Mouse (Mus musculus) heart, postnatal 0 days (tissue): ENCODE measurements around the gene Lrp1. TPM values are rescaled to one million over a fixed set of nuclear protein-coding genes. Genes with fewer than 3 reads are reported as not detected.

Experiments used
- ATAC-seq: fragments of 200-750 bp; cut with Nextera tagmentation; 2 replicates; pipeline ENCODE4 v1.8.0; 2017; ENCODE audit warnings: low read depth, moderate number of reproducible peaks, moderate library complexity; ENCODE audit not compliant: insufficient read depth
- DNase-seq: peaks from one replicate; pipeline ENCODE4 v3.0.0-alpha.2; 2016; ENCODE audit warnings: low spot score
- H3K27ac ChIP-seq: fragments of 300-500 bp; sonication (generic); 2 replicates; pipeline ENCODE4 v1.5.1; 2014; ENCODE audit warnings: low read depth, mild to moderate bottlenecking
- H3K27me3 ChIP-seq: fragments of 300-500 bp; sonication (generic); 2 replicates; pipeline ENCODE4 v1.6.1; 2014; ENCODE audit warnings: low read length, mixed read lengths; ENCODE audit not compliant: control insufficient read depth, insufficient read depth
- H3K36me3 ChIP-seq: fragments of 300-500 bp; sonication (generic); replicated peaks from 2 replicates; pipeline ENCODE4 v1.6.1; 2014; ENCODE audit warnings: low read length, mixed read lengths; ENCODE audit not compliant: control insufficient read depth, insufficient read depth
- H3K4me1 ChIP-seq: fragments of 300-500 bp; sonication (generic); 2 replicates; pipeline ENCODE4 v1.6.1; 2014; ENCODE audit warnings: antibody characterized with exemption; ENCODE audit not compliant: control insufficient read depth, insufficient read depth
- H3K4me2 ChIP-seq: fragments of 300-500 bp; sonication (generic); 2 replicates; pipeline ENCODE4 v1.6.1; 2014; ENCODE audit warnings: low read depth, mild to moderate bottlenecking, low read length, moderate library complexity
- H3K4me3 ChIP-seq: fragments of 300-500 bp; sonication (generic); 2 replicates; pipeline ENCODE4 v1.5.1; 2014; ENCODE audit warnings: low read depth, low read length
- H3K9ac ChIP-seq: fragments of 300-500 bp; sonication (generic); replicated peaks from 2 replicates; pipeline ENCODE4 v1.6.1; 2014; ENCODE audit warnings: low read depth, low read length, mixed read lengths
- H3K9me3 ChIP-seq: fragments of 300-500 bp; sonication (generic); replicated peaks from 2 replicates; pipeline ENCODE4 v1.6.1; 2016; ENCODE audit warnings: low read length; ENCODE audit not compliant: control insufficient read depth
- CTCF ChIP-seq: IDR thresholded peaks from 2 replicates; pipeline ENCODE4 v1.5.1; 2016; ENCODE audit warnings: antibody characterized with exemption, control low read depth, low read depth
- EP300 ChIP-seq: IDR thresholded peaks from 2 replicates; pipeline ENCODE4 v1.6.1; 2016; ENCODE audit warnings: antibody characterized with exemption, low read depth
- WGBS: fragments of 180-500 bp; shearing (Covaris S2); extraction: QIAGEN DNeasy Blood & Tissue Kit; methylation state at CpG from one replicate; pipeline ENCODE4 v1.1.7; 2014; 5-methylcytosine and 5-hydroxymethylcytosine counted together
- polyA plus RNA-seq: library from polyadenylated mRNA; unstranded; fragments of >200 nt; fragmentation: Nextera tagmentation; extraction: Ambion mirVana; gene quantifications from 2 replicates; pipeline ENCODE4 v1.2.1, GENCODE M21; 2015
- total RNA-seq: library from RNA; depleted of rRNA; stranded (reverse); fragments of >200 nt; gene quantifications from 2 replicates; pipeline ENCODE4 v1.2.3, GENCODE M21; 2014; ENCODE audit warnings: low replicate concordance

Lrp1 gene
- total and polyA plus RNA-seq, 2 experiments from 2014 or later = 15.7 to 65.9 TPM

GRCm38 (mm10) chr10:127513501-127514091, 107.4 kb downstream of the Lrp1 start:
- ATAC-seq (no peak), DNase-seq (no peak)
- Histone ChIP-seq H3K4me3 (peak overlapping the region; percentile 32), H3K4me1 (peaks cover 36% of the 10 kb centered on the region), H3K27ac (no peak overlapping the region), H3K9ac (no peak overlapping the region), H3K27me3 (peaks cover 56% of the 10 kb centered on the region), H3K36me3 (peaks cover 11% of the 10 kb centered on the region), H3K9me3 (no peaks in the 10 kb centered on the region), H3K4me2 (peak overlapping the region; percentile 65)
- TF ChIP-seq EP300 (no peak), CTCF (no peak)
- WGBS = 3% methylated on average over 16 of the region's 16 CpGs

- under 1% methylated on average over 27 of the region's 27 CpGs for WGBS
- Histone ChIP-seq H3K4me3 (peak overlapping the region; percentile 47), H3K27ac (no peak overlapping the region), H3K27me3 (peaks cover 62% of the 10 kb centered on the region), H3K36me3 (peaks cover 3% of the 10 kb centered on the region; the same call in 1 of the 2 replicates), H3K9me3 (no peaks in the 10 kb centered on the region), H3K9ac (no peak overlapping the region), H3K4me1 (peaks cover 36% of the 10 kb centered on the region), H3K4me2 (peak overlapping the region; percentile 65)
- ATAC-seq = peak; percentile 68
- peak; percentile 100 for TF ChIP-seq CTCF
- no peak for TF ChIP-seq EP300
- DNase-seq = peak; percentile 82
These were observed 108.1 kb downstream of the Lrp1 start for GRCm38 (mm10) chr10:127512813-127513212.

- DNase-seq (no peak), ATAC-seq (no peak)
- Histone ChIP-seq H3K27me3 (peaks cover 67% of the 10 kb centered on the region), H3K9me3 (no peaks in the 10 kb centered on the region), H3K4me1 (peaks cover 34% of the 10 kb centered on the region), H3K36me3 (no peaks in the 10 kb centered on the region), H3K9ac (no peak overlapping the region), H3K4me2 (peak overlapping the region; percentile 65), H3K4me3 (peak overlapping the region; percentile 47), H3K27ac (no peak overlapping the region)
- TF ChIP-seq CTCF = no peak
- TF ChIP-seq EP300 = no peak
- 3% methylated on average over 7 of the region's 7 CpGs for WGBS
These were observed 108.7 kb downstream of the Lrp1 start for GRCm38 (mm10) chr10:127512307-127512666.

GRCm38 (mm10) chr10:127511634-127512306, 109.2 kb downstream of the Lrp1 start:
- TF ChIP-seq CTCF (peak; percentile 14; the same call in 1 of the 2 replicates), EP300 (no peak)
- Histone ChIP-seq H3K4me3 (peak overlapping the region; percentile 47), H3K36me3 (no peaks in the 10 kb centered on the region), H3K4me1 (peaks cover 29% of the 10 kb centered on the region), H3K9me3 (no peaks in the 10 kb centered on the region), H3K27ac (no peak overlapping the region), H3K4me2 (peak overlapping the region; percentile 65), H3K9ac (0 out of 2 replicates have a peak overlapping the region, but pooled peaks have one; percentile 12), H3K27me3 (peaks cover 68% of the 10 kb centered on the region)
- no peak for DNase-seq
- under 1% methylated on average over 46 of the region's 46 CpGs for WGBS
- no peak for ATAC-seq

GRCm38 (mm10) chr10:127510895-127511617, 109.9 kb downstream of the Lrp1 start:
- Histone ChIP-seq H3K9ac (no peak overlapping the region), H3K36me3 (no peaks in the 10 kb centered on the region), H3K4me3 (peak overlapping the region; percentile 47; the same call in 1 of the 2 replicates), H3K27me3 (peaks cover 68% of the 10 kb centered on the region), H3K9me3 (no peaks in the 10 kb centered on the region), H3K4me1 (peaks cover 22% of the 10 kb centered on the region), H3K27ac (no peak overlapping the region), H3K4me2 (peak overlapping the region; percentile 65)
- 16% methylated on average over 11 of the region's 11 CpGs for WGBS
- TF ChIP-seq EP300 (no peak), CTCF (no peak)
- DNase-seq (no peak), ATAC-seq (no peak)
